Mouse (Mus musculus) megakaryocyte, adult 5-6 weeks (primary cell): ENCODE measurements around the gene Prpf40b. TPM values are rescaled to one million over a fixed set of nuclear protein-coding genes. Genes with fewer than 3 reads are reported as not detected.
"Not testable (repeated sequence)": the region's sequence is repeated elsewhere in the genome, so short reads cannot be mapped to it uniquely, and the experiment has no call there.

Source experiments
- ATAC-seq: 2 replicates; pipeline ENCODE4 v1.8.0; 2016; ENCODE audit warnings: mild to moderate bottlenecking, inconsistent platforms; ENCODE audit not compliant: poor library complexity, severe bottlenecking
- total RNA-seq, 2 experiments: library from RNA; stranded (forward) in 1 of 2; stranded (reverse) in 1 of 2; fragments of 153-499, 151-499 nt in 1 of 2; fragments of 221-1000, 200-1000 nt in 1 of 2; gene quantifications; 2 replicates each; pipeline versions ENCODE4 v1.2.3 to v1.2.4; 2015 to 2017

Gene Prpf40b
- total RNA-seq (2015): 0.27 and 0.89 TPM in 2 replicates
- total RNA-seq (2017): 0.12 and 1.1 TPM in 2 replicates

GRCm38 (mm10) chr15:99294813-99295374 is at the start of gene Prpf40b:
Gene Prpf40b, plus strand, starts transcription at chr15:99295087.
- peak; percentile 96 for ATAC-seq

GRCm38 (mm10) chr15:99246736-99247135 is 48.2 kb upstream of the Prpf40b start:
- ATAC-seq: not testable (repeated sequence)

- no peak for ATAC-seq
Measured at GRCm38 (mm10) chr15:99248972-99249371, 45.9 kb upstream of the Prpf40b start.

- ATAC-seq: no peak
Measured at GRCm38 (mm10) chr15:99249938-99250337, 44.9 kb upstream of the Prpf40b start.

GRCm38 (mm10) chr15:99251111-99251510 is 43.8 kb upstream of the Prpf40b start:
- peak; percentile 8; the same call in 1 of the 2 replicates for ATAC-seq

GRCm38 (mm10) chr15:99251626-99252380 is 43.1 kb upstream of the Prpf40b start, which contains the start of gene Mcrs1:
Gene Mcrs1, minus strand, starts transcription at chr15:99251961.
- peak; percentile 96 for ATAC-seq

- peak; percentile 16; the same call in 1 of the 2 replicates for ATAC-seq
Measured at GRCm38 (mm10) chr15:99252381-99253174, 42.3 kb upstream of the Prpf40b start.

GRCm38 (mm10) chr15:99253175-99253479 is 41.8 kb upstream of the Prpf40b start:
- not testable (repeated sequence) for ATAC-seq

- ATAC-seq: no peak
Measured at GRCm38 (mm10) chr15:99253772-99254171, 41.1 kb upstream of the Prpf40b start.

- ATAC-seq: no peak
Measured at GRCm38 (mm10) chr15:99254477-99255005, 40.3 kb upstream of the Prpf40b start.

- ATAC-seq: no peak
Measured at GRCm38 (mm10) chr15:99255241-99255749, 39.6 kb upstream of the Prpf40b start.

- peak; percentile 20; the same call in 1 of the 2 replicates for ATAC-seq
Measured at GRCm38 (mm10) chr15:99259167-99259729, 35.6 kb upstream of the Prpf40b start.

- peak; percentile 95 for ATAC-seq
Measured at GRCm38 (mm10) chr15:99259730-99260252, 35.1 kb upstream of the Prpf40b start.

- no peak for ATAC-seq
Measured at GRCm38 (mm10) chr15:99262702-99263101, 32.2 kb upstream of the Prpf40b start.

- no peak for ATAC-seq
Measured at GRCm38 (mm10) chr15:99264363-99264762, 30.5 kb upstream of the Prpf40b start.

GRCm38 (mm10) chr15:99265679-99266078 is 29.2 kb upstream of the Prpf40b start:
- ATAC-seq: peak; percentile 99

- ATAC-seq: no peak
Measured at GRCm38 (mm10) chr15:99276095-99276494, 18.8 kb upstream of the Prpf40b start.

- ATAC-seq: no peak
Measured at GRCm38 (mm10) chr15:99278271-99278670, 16.6 kb upstream of the Prpf40b start.

GRCm38 (mm10) chr15:99283456-99283855 is 11.4 kb upstream of the Prpf40b start:
- no peak for ATAC-seq

GRCm38 (mm10) chr15:99284527-99285188 is 10.2 kb upstream of the Prpf40b start:
- peak; percentile 91 for ATAC-seq
